Mouse (Mus musculus) erythroblast, embryonic 14.5 days (primary cell): ENCODE data around the gene Tulp2.

Source experiments
- GATA1 ChIP-seq: IDR thresholded peaks from 2 replicates; pipeline ENCODE4 v1.6.1; 2012; ENCODE audit warnings: low read length, inconsistent platforms, mixed read lengths
- TAL1 ChIP-seq: IDR thresholded peaks from 3 replicates; pipeline ENCODE4 v1.6.1; 2012; ENCODE audit warnings: low read length, inconsistent platforms, mixed read lengths

DNA sequence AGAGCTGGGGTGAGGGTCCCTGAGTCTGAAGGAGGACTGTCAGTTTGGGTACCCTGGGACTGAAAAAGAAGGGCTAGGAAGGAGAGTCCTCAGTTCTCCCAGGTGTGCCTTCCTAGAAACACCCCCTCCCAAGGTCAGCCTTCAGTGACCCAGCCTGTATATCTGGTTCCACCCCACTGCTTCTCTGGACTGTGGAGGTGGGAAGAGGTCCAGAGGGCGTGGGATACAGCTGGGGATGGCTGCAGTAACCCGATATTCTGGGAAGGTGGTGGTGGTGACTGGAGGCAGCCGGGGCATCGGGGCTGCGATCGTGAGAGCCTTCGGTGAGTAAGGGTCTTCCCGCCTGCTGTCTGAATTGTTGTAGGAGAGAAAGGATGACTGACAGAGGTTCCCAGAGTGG lies 73.1 kb downstream of the Tulp2 start, which contains the start of gene Hsd17b14:
- no peak for TF ChIP-seq GATA1
- TF ChIP-seq TAL1: no peak
